Mouse (Mus musculus): Measurements from ENCODE around the gene Pik3ap1. TPM values are rescaled to one million over a fixed set of nuclear protein-coding genes. Genes with fewer than 3 reads are reported as not detected.

The Pik3ap1 gene
- polyA plus RNA-seq, 1 experiment: 40.7 TPM

DNA sequence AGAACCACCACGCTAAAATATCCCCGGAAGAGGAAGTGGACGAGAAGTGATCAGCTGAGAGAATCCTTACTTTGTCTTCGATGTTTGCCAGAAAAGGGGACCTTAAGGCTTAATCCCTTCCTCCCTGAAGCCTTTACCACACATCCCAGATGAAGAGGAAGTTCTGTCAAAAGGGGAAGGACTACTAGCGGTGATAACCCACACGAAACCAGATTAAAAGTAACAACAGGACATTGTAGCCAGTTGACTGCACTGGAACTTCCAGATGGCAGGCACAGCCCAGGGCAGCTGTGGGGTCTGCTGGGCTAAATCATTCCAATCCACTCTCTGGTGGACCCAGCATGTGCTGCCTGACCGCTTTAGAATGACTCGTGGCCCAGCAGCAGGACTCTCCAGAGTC lies 17.7 kb upstream of the Pik3ap1 start:
- DNase-seq (ENCODE audit: low read depth in 1 of 2, low spot score in 2 of 2): no peak
- Histone ChIP-seq H3K27ac (ENCODE audit: insufficient read depth, low read length) (peak overlapping the region; percentile 25; the same call in 1 of the 2 replicates), H3K27me3 (ENCODE audit: control insufficient read depth, insufficient read depth, low read length) (no peaks in the 10 kb centered on the region), H3K4me3 (ENCODE audit: extremely low read depth, insufficient read depth, insufficient read length) (no peak overlapping the region), H3K4me1 (ENCODE audit: control insufficient read depth, insufficient read depth, insufficient read length) (peaks cover 16% of the 10 kb centered on the region; the same call in 1 of the 2 replicates), H3K36me3 (ENCODE audit: control insufficient read depth, insufficient read depth, low read length) (no peaks in the 10 kb centered on the region)
- WGBS: 20% methylated on average over 8 of the region's 8 CpGs
- TF ChIP-seq CTCF (IDR thresholded peaks at IDR 0.05; ENCODE audit: extremely low read depth, insufficient read depth, insufficient read length, insufficient replicate concordance) (no peak), POLR2A (IDR thresholded peaks at IDR 0.05; ENCODE audit: low read depth, low read length) (no peak)

DNA sequence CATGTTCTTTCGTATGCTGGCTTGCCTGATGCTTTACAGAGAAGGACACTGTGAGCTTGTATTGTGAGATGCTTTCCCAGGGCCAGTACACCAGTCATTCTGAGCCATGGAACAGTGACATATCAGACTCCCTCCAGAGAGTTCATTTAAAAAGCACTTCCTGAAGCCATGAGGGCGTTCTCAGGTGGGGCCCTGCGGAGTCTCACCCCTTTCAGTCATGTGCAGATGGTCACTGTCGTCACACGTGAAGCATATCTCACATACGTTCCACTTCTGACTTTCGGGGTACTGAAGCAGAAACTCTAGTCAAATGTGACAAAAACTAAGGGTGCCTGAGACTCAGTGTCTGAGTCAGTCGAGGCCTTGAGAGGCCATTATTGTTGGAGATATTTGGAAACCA lies 6.0 kb upstream of the Pik3ap1 start:
- Histone ChIP-seq H3K27me3 (ENCODE audit: control insufficient read depth, insufficient read depth, low read length) (no peaks in the 10 kb centered on the region), H3K4me3 (ENCODE audit: extremely low read depth, insufficient read depth, insufficient read length) (no peak overlapping the region), H3K36me3 (ENCODE audit: control insufficient read depth, insufficient read depth, low read length) (no peaks in the 10 kb centered on the region), H3K4me1 (ENCODE audit: control insufficient read depth, insufficient read depth, insufficient read length) (peaks cover 7% of the 10 kb centered on the region; the same call in 1 of the 2 replicates), H3K27ac (ENCODE audit: insufficient read depth, low read length) (no peak overlapping the region)
- 44% methylated on average over 8 of the region's 8 CpGs for WGBS
- TF ChIP-seq POLR2A (IDR thresholded peaks at IDR 0.05; ENCODE audit: low read depth, low read length): no peak
- TF ChIP-seq CTCF (IDR thresholded peaks at IDR 0.05; ENCODE audit: extremely low read depth, insufficient read depth, insufficient read length, insufficient replicate concordance): no peak
- DNase-seq (ENCODE audit: low read depth in 1 of 2, low spot score in 2 of 2): peak in 1 of 2 experiments; percentile 80

DNA sequence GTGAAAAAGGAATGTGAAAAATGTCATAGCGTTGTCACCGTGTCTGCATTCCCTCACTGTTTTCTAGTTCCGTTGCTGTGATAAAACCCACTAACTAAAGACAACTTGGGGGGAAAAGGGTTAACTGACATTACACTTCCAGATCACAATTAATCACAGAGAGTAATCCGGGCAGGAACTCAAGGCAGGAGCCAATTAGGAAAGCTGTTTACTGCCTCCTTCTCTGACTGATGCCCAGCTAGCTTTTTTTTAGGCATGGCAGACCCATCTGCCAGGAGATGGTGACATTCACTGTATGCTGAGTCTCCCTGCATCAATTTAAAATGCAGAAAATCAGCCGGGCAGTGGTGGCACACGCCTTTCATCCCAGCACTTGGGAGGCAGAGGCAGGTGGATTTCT lies 4.4 kb upstream of the Pik3ap1 start:
- Histone ChIP-seq H3K4me1 (ENCODE audit: control insufficient read depth, insufficient read depth, insufficient read length) (peaks cover 15% of the 10 kb centered on the region), H3K27me3 (ENCODE audit: control insufficient read depth, insufficient read depth, low read length) (no peaks in the 10 kb centered on the region), H3K27ac (ENCODE audit: insufficient read depth, low read length) (no peak overlapping the region), H3K4me3 (ENCODE audit: extremely low read depth, insufficient read depth, insufficient read length) (no peak overlapping the region), H3K36me3 (ENCODE audit: control insufficient read depth, insufficient read depth, low read length) (no peaks in the 10 kb centered on the region)
- DNase-seq (ENCODE audit: low read depth in 1 of 2, low spot score in 2 of 2): no peak
- WGBS: 88% methylated on average over 6 of the region's 6 CpGs
- TF ChIP-seq POLR2A (IDR thresholded peaks at IDR 0.05; ENCODE audit: low read depth, low read length) (no peak), CTCF (IDR thresholded peaks at IDR 0.05; ENCODE audit: extremely low read depth, insufficient read depth, insufficient read length, insufficient replicate concordance) (no peak)

DNA sequence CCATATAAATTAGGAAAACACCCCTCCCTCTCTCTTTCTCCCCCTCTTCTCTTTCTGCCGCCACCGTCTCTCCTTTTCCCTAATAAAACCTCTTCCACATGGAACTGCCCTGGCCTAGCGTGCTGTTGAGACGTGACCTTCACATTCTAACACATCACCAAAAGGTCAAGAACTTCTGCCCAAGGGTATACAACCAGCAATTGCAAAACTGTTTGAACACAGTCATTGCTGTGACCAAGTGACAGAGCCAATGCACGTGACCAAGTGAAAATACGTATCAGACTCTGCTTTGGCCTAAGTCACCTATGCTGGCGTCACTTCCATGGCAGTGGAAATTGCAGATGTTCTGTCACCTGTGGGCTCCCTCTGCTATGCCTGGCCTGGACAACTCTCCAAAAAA lies 3.3 kb upstream of the Pik3ap1 start:
- TF ChIP-seq CTCF (IDR thresholded peaks at IDR 0.05; ENCODE audit: extremely low read depth, insufficient read depth, insufficient read length, insufficient replicate concordance): no peak
- no peak for TF ChIP-seq POLR2A (IDR thresholded peaks at IDR 0.05; ENCODE audit: low read depth, low read length)

DNA sequence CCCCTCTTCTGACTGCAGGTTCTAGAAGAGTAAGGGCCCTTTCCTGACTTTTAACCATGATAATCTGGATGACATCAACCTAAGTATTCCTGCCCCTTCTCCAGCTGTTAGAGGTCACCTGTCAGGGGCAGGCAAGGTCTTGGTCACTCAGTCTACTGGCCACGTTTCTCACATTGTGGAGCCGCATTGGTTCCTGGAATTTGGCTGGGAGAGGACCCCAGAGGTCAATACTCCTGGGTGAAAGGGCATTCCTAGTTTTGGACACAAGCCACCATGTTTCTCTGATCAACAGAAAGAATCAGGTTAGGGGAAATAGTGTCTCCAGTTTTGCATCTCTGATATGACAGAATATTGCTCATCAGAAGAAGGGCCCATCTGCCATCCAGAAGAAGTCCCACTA lies 2.4 kb upstream of the Pik3ap1 start:
- Histone ChIP-seq H3K4me1 (ENCODE audit: control insufficient read depth, insufficient read depth, insufficient read length) (peaks cover 25% of the 10 kb centered on the region), H3K4me3 (ENCODE audit: extremely low read depth, insufficient read depth, insufficient read length) (no peak overlapping the region), H3K27ac (ENCODE audit: insufficient read depth, low read length) (no peak overlapping the region), H3K27me3 (ENCODE audit: control insufficient read depth, insufficient read depth, low read length) (no peaks in the 10 kb centered on the region), H3K36me3 (ENCODE audit: control insufficient read depth, insufficient read depth, low read length) (no peaks in the 10 kb centered on the region)
- no peak for DNase-seq (ENCODE audit: low read depth in 1 of 2, low spot score in 2 of 2)
- WGBS: 90% methylated on average over 2 of the region's 2 CpGs
- TF ChIP-seq POLR2A (IDR thresholded peaks at IDR 0.05; ENCODE audit: low read depth, low read length): no peak
- no peak for TF ChIP-seq CTCF (IDR thresholded peaks at IDR 0.05; ENCODE audit: extremely low read depth, insufficient read depth, insufficient read length, insufficient replicate concordance)

More for the DNA sequence above, 3.3 kb upstream of the Pik3ap1 start:
- no peak overlapping the region for H3K27ac ChIP-seq (ENCODE audit: insufficient read depth, low read length)
- WGBS: 92% methylated on average over 7 of the region's 7 CpGs
- H3K27me3 ChIP-seq (ENCODE audit: control insufficient read depth, insufficient read depth, low read length): no peaks in the 10 kb centered on the region
- no peak overlapping the region for H3K4me3 ChIP-seq (ENCODE audit: extremely low read depth, insufficient read depth, insufficient read length)
- DNase-seq (ENCODE audit: low read depth in 1 of 2, low spot score in 2 of 2): no peak
- peaks cover 18% of the 10 kb centered on the region for H3K4me1 ChIP-seq (ENCODE audit: control insufficient read depth, insufficient read depth, insufficient read length)
- H3K36me3 ChIP-seq (ENCODE audit: control insufficient read depth, insufficient read depth, low read length): no peaks in the 10 kb centered on the region

DNA sequence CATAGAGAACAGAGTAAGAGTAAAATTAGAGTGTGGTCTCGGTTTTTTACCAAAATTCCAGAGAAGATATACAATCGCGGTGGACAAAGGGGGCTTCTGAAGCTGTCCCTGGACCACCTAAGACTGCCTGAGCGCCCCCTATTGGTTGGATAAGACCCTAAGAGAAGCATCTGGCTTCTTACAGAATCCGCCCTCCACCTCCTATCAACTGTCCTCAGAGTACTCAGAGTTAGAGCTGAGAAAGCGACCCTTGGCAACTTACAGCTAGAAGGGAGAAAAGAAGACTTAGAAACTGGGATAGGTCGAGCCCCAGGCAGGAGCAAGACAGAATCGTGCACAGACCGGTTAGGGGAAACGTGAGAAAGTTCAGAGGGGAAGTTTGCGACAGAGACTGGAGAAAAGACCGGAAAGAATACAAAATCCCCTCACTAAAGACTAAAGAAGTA lies 473 bp downstream of the Pik3ap1 start:
- H3K27me3 ChIP-seq (ENCODE audit: control insufficient read depth, insufficient read depth, low read length): no peaks in the 10 kb centered on the region
- H3K4me1 ChIP-seq (ENCODE audit: control insufficient read depth, insufficient read depth, insufficient read length): peaks cover 28% of the 10 kb centered on the region
- WGBS: 2% methylated on average over 12 of the region's 12 CpGs
- peak overlapping the region; percentile 87 for H3K27ac ChIP-seq (ENCODE audit: insufficient read depth, low read length)
- no peaks in the 10 kb centered on the region for H3K36me3 ChIP-seq (ENCODE audit: control insufficient read depth, insufficient read depth, low read length)
- peak; percentile 42; the same call in 1 of the 2 replicates for TF ChIP-seq CTCF (IDR thresholded peaks at IDR 0.05; ENCODE audit: extremely low read depth, insufficient read depth, insufficient read length, insufficient replicate concordance)
- no peak for TF ChIP-seq POLR2A (IDR thresholded peaks at IDR 0.05; ENCODE audit: low read depth, low read length)
- peak in 1 of 2 experiments; percentile 63 for DNase-seq (ENCODE audit: low read depth in 1 of 2, low spot score in 2 of 2)
- H3K4me3 ChIP-seq (ENCODE audit: extremely low read depth, insufficient read depth, insufficient read length): peak overlapping the region; percentile 73

DNA sequence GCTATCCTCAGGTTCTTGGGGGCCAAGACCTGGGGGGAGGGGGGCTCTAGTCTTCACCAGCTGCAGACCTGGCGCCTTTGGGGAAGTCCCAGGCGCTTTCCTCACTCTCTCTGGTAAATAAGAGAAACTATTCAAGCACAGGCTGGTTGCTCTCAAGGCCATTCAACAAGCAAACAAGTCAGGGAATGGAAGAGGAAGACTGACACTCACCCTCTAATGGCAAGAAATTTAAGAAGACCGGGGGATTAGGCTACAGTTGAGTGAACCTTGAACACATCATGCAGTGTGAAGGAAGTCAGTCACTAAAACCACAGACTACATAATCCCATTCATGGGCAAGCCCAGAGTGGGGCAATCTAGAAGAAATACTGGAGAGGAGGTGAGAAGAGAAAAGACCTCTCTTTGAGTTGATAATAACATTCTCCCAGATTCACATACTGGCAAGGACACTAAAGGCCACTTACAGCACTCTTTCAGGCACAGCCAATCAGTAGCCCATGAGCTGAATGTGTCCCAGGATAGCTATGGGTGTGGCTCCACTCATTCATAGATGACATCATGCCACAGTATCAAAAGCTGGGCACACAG lies 2.4 kb downstream of the Pik3ap1 start:
- TF ChIP-seq CTCF (IDR thresholded peaks at IDR 0.05; ENCODE audit: extremely low read depth, insufficient read depth, insufficient read length, insufficient replicate concordance) (no peak), POLR2A (IDR thresholded peaks at IDR 0.05; ENCODE audit: low read depth, low read length) (no peak)
- peak in 1 of 2 experiments; percentile 32 for DNase-seq (ENCODE audit: low read depth in 1 of 2, low spot score in 2 of 2)
- H3K4me3 ChIP-seq (ENCODE audit: extremely low read depth, insufficient read depth, insufficient read length): no peak overlapping the region

More for the DNA sequence above, 2.4 kb downstream of the Pik3ap1 start:
- Histone ChIP-seq H3K27ac (ENCODE audit: insufficient read depth, low read length) (peak overlapping the region; percentile 69), H3K36me3 (ENCODE audit: control insufficient read depth, insufficient read depth, low read length) (no peaks in the 10 kb centered on the region), H3K4me1 (ENCODE audit: control insufficient read depth, insufficient read depth, insufficient read length) (peaks cover 28% of the 10 kb centered on the region), H3K27me3 (ENCODE audit: control insufficient read depth, insufficient read depth, low read length) (no peaks in the 10 kb centered on the region)
- 33% methylated on average over 3 of the region's 3 CpGs for WGBS

All from spleen, adult 2 months (tissue).